Mouse (Mus musculus) brain, embryonic 18.5 days (tissue): ENCODE measurements around the gene Esr1.
"Not testable (repeated sequence)": the region's sequence is repeated elsewhere in the genome, so short reads cannot be mapped to it uniquely, and the experiment has no call there.

Experiments
- DNase-seq: peaks from one replicate; pipeline ENCODE4 v3.0.0-alpha.2; 2012; ENCODE audit warnings: low read depth, low spot score

The Esr1 gene

DNA sequence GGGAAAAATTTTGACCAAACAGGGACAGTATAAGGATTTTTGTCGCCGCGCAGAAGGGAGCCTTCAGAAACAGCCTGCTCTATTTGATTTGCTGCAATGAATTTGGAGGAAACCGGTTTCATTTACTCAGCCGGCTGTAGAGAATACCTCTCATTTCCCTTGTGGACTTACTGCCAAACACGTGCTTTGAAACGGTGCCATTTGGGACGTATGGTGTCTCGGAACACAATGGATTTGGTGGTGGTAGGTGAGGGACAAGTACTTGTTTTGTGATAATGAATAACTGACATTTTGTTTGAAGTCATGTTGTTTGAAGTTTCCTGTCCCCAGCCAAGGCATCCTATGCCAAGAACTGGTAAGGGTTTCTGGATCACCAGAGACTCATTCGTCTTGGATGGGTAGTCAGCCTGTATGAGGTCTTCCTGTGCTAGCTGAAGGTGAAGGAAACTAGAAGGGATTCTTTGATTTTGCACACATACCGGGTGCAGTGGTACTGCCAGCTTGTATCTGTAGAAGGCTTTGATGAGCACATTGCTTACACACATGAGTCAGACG, 72.4 kb downstream of the Esr1 start:
- DNase-seq: no peak

DNA sequence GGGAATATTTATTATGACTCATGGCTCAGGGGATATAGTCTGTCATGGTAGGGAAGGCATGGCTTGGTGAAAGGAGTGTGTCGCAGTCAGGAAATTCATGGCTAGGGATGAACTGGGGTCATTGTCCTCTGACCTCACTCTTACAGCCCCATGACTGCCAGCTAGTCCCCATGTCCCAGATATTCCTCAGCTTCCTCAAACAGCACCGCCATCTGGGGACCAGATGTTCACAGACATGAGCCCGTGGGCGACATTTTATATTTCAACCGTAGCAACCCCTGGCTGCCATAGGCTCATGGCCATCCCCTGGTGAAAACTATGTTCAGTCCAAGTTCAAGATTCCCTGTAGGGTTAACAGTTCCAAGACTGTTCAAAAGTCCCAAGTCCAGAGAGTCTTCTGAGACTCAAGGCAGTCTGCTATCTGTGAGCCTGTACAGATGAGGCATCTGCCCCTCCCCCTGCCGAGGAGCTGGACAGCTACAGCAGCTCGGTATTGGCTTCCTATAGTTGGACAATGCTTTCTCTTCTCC, 83.0 kb downstream of the Esr1 start:
- DNase-seq: no peak

DNA sequence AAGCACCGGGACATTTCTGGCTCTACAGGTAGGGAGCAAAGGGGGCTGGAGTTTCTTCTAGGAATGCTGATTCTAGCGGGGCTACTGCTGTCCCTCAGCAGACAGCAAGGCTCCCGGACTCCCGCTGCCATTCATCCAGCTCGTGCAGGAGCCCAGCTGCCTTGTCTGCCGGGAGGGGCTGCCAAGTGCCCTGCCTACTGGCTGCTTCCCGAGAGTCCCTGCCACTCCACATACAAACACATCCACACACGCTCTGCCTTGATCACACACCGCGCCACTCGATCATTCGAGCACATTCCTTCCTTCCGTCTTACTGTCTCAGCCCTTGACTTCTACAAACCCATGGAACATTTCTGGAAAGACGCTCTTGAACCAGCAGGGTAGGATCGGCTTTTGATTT, 98.5 kb downstream of the Esr1 start:
- no peak for DNase-seq

DNA sequence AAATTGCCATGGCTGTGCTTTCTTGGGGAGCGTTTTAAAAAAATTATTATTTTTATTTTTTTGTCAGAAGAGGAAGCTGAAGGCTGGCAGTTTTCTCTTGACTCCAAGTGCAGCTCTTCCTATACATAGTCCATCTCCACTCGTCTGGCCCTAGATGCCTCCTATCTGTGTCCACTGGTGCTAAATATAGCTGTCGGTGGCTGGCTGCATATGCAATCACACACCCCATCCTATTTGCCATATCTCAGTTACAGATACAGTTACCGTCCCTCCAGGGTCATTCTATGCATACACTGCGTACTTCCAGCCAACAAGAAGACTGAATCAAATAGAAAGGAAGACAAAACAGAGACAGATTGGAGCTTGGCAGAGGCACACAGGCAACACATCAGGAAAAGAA, 100.0 kb downstream of the Esr1 start:
- no peak for DNase-seq

DNA sequence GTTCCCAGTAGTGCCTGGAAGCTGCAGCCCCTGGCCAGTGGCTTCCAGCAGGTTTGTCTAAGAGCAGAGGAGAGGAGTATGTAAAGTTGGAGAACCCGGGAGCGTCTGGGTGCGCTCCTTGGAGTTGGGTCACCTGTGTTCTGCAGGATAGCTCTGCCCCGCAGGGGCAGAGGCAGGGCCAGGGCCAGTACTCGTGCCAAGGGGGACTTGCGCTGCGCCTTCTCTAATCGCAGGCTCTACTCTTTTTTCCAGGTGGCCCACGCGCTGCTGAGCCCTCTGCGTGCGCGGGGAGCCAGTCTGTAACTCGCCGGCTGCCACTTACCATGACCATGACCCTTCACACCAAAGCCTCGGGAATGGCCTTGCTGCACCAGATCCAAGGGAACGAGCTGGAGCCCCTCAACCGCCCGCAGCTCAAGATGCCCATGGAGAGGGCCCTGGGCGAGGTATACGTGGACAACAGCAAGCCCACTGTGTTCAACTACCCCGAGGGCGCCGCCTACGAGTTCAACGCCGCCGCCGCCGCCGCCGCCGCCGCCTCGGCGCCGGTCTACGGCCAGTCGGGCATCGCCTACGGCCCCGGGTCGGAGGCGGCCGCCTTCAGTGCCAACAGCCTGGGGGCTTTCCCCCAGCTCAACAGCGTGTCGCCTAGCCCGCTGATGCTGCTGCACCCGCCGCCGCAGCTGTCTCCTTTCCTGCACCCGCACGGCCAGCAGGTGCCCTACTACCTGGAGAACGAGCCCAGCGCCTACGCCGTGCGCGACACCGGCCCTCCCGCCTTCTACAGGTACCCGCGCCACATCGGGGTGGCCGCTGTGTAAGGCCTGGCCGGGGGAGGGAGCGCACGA, 100.9 kb downstream of the Esr1 start:
- no peak for DNase-seq

DNA sequence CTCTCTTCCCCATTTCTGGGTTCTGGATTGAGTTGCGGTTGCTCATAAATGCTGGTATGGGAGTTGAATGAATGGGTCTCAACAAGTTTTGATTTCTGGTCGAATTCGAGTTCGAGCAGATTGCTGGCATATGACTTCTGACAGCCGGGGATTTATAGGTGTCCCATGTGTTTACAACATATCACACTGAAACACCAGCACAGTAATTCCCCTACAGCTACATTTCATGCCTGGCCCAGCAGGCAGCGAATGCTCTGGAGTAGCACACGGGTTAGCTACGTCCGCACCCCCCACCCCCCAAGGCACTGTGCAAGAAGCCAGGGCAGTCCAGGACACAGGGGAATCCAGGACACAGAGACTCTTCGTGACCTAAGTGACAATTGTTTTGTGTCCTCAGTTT, 102.0 kb downstream of the Esr1 start:
- no peak for DNase-seq

DNA sequence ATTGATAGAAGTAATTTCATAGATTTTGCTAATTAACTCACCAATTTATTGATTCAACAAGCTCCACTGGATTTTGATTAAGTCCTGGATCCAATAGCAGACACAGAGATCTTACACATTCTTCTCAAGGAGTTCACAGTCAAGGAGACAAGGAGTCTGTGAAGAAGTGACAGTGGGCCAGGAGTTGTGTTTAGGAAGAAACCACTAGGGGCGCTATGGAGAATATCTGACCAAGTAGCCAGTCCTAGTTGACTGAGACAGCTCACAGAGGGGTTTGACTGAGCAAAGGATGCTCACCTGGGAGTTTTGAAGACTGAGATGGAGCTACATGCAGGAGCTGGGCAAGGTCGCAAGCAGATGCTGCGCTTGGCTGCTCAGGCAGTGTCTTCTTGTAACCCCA, 113.5 kb downstream of the Esr1 start:
- no peak for DNase-seq

DNA sequence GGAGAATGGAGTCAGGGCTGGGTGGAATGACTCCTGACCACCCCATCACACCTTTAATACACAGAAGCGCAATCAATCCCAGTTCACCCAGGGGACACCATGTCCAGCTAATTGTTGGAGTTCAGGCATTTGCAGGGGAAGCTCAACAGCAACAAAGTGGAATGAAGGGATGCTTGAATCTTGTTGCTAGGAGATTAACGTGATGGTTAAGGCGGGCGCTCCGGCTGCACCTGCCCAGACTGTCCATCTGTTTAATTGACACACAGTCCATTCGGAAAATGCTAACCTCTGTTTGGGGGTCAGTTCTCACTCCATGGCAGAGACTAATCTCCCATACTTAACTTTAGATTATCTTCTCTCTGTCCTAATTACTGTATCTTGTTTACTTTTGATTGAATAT, 114.7 kb downstream of the Esr1 start:
- DNase-seq: no peak

DNA sequence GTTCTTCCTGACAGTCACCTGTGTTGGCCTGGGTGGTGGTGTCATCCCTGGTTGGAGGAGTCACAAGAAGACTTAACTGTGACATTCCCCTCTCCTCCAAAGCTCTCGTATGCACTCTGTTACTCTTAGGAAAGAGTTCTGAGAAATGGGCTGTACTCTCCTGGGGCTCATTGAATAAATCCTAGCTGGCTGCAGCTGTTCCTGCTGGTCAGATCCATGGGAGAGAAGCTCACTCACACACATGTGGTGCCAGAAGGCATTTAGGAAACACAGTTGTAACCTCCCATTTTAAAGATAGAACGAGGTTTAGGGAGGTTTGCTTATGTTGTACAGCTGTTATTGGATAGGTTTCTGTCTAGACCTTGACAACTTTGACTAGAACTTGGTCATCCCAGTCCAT, 120.9 kb downstream of the Esr1 start:
- no peak for DNase-seq

DNA sequence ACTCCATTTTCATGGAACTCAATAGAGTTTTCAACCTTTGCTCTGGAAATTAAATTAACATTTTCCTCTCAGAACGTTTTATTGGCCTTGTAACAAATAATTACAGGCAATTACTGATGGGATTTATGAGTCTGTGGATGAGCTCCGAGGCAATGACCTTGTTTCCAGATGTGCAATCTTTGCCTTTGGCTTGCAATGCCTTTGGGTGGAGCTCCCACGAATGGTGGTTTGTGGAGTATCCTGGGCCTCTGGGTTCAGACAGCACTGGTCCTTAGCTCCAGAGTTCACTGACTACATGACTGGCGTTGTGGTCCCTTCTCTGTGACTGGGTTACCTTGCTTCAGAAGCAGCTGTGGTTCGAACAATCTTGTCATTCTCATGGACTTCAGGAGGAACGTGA, 122.6 kb downstream of the Esr1 start:
- DNase-seq: no peak

DNA sequence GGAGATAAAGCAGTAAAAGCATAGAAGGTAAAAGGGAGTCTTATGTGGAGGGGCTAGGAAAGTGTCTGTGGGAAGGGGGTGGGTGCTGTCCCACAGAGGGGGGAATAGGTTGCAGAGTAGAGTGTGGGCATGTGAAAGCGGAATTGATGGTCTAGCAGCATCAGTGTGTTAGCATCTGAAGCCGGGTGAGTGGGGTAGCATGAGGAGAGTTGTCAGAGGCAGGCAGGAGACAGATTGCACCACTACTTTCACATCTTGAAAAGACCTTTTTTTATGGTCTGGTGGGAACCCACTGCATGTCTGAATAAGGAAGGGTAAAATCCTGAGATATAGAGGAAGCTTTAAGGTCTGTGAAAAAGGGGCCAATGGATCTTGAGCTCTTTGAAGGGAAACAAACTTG, 123.5 kb downstream of the Esr1 start:
- DNase-seq: no peak

DNA sequence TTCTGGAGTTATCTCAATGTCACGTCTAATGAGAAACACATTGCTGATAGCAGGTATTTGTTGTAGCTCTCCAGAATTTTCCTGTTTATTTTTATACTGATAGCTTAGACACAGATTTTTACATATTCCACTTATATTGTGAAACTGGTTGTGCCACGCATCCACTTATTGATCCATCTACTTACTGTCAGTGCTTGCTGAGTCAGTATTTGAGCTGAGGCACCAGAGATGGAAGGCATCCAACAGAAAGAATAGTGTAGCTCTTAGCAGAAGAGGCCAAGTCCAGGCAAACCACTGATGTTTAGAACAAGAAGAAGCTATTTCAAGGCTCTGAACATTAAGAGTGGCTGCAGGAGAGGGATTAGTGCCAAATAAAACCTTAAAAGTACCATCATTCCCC, 126.9 kb downstream of the Esr1 start:
- no peak for DNase-seq

DNA sequence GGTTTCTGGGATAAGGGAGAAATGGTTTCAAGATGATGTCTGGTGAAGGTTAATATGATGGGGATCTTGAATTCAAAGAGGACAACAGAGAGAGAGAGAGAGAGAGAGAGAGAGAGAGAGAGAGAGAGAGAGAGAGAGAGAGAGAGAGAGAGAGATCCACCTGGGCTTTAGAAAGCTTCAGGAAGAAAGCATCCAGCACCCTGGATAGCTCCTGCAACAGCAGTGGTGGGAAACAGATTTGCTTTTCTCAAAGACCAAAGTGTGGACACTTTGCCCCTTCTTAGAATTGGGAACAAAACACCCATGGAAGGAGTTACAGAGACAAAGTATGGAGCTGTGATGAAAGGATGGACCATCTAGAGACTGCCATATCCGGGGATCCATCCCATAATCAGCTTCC, 139.7 kb downstream of the Esr1 start:
- not testable (repeated sequence) for DNase-seq

DNA sequence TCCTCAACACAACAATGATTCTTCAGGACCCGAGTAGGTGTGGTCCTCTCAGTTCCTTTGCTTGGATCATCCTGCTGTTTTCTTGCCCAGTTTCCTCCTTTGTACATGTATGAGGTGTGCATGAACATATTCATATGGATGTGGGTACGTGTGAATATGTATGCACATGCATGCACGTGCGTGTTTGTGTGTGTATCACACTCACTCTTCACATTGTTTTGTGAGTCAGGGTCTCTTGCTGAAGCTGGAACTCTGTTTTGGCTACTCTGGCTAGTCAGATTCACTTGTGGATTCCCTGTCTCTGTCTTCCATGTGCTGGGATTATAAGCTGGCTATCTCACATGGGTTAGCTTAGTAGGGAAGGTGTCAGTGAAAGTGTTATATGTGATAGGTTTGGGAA, 141.6 kb downstream of the Esr1 start:
- no peak for DNase-seq

DNA sequence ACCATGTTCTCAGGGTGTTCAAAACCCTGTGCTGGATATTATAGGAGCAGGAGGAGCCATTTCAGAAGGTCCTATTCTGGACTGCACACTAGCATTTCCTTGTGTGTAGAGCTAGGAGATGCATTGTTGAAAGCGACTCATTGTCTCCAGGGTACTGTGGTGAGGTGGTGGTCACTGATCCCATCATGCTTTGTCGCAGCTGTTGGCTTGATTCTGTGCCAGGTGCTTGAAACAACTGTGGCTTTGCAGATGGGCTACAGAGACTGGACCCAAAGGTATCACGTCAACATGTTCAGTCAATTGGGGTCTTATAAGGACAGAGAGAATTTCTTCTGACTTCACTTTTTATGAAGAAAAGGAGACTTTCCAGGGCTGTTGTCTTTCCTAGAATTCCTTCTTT, 164.1 kb downstream of the Esr1 start:
- DNase-seq: no peak

DNA sequence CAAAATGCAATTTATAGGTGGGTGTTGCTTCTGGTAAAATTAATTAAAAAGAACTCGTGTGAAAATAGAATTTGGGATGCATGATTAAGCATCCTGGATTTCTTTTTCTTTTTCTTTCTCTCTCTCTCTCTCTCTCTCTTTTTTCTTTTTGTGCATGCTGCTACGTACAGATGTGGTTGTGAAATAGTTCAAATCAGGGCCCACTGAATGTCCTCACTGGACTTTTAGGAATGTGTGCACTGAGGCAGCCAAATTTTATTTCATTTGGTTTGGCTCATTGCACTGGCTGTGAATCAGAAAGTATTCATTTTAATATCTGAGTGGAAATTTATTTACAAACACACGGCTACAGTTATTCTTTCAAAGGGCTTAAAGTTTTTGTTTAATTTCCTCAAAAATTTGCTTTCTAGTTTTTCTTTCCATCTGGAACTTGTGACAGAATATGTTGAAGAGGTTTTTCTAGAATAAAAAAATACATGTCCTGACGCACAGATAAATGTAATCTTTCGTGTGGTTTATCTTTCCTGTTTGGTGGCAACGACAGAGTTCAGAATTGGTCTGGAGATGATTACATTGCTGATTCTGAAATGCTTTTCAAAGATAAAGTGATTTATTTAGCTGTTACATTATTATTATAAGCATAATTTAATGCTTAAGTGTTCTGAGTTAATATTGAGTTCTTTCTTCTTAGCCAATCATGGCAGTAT, 164.8 kb downstream of the Esr1 start:
- no peak for DNase-seq

DNA sequence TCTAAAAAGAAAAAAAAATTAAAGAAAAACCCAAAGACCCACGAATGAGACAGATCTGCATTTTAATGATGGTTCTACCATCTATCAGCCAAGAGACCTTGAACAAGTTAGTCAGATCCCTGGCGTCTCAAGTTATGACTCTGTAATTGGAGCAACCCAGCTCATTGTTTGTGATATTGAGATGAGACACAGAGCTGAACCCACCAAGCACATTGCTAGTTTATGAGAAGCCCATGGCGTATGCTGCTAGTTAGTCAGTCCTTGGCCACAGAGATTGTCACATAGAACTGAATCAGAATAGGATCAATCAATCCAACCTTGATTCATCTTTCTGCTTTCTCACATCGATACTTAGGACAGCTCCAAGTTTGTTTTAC, 165.3 kb downstream of the Esr1 start:
- DNase-seq: no peak

DNA sequence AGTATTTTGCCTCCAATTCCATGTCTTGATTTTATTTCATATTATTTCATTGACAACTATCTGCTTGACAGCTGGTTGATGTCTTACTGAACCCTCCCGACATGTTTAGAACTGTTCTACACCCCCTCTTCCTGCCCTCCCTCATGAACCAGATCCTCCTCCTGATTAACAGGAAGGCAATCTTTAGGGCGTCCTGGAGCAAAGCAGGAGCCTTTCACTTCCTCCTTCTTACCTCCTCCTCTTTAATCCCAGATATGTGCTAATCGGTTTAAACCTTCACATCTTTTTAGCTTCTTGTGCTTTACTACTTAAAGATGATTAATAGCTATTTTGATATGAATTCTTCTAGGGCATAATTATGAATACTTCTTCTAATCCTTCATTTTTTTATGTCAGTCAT, 166.6 kb downstream of the Esr1 start:
- DNase-seq: no peak

DNA sequence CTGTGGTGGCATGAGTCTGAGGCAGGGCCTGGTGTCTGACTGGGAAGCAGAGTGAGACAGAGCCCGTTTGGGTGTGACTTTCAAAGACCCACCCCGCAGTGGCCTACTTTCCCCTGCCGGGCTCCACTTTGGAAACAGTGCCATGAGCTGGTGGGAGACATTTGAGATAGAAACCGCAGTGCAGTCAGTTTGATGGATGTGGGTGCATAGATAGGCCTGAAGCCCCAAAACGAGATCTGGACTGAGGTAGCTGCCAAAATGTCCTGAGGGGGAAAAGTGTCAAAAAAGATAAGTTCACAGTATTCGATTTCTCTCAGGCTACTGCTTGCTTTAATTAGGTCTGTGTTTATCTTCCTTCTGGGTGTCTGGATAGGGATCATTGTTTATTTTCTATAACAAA, 169.5 kb downstream of the Esr1 start:
- DNase-seq: no peak

DNA sequence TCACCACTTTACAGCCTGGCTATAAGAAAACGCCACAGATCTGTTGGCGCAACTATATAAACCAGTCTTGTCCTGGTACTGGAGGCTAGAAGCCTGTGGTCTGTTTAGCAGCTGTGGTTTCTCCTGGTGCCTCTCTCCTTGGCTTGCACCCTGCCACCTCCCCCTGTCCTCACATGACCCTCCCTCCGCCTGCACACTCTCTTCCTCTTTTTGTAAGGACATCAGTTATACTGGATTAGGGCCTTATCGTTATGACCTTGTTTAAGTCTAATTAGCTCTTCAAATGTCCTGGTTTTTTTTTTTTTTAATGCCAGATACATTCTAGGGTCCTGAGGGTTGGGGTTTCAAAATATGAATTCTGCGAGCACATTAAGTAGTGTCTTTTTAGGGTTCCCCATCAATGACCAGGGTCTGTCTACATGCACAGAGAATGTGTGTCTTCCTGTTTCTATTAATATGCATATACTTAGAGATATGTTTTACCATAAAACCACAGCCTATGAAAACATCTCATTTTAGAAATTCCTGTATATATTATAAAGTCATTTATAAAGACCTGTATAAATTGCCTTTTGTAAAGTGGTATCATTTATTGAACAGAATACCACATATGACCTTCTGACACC, 175.7 kb downstream of the Esr1 start:
- no peak for DNase-seq

DNA sequence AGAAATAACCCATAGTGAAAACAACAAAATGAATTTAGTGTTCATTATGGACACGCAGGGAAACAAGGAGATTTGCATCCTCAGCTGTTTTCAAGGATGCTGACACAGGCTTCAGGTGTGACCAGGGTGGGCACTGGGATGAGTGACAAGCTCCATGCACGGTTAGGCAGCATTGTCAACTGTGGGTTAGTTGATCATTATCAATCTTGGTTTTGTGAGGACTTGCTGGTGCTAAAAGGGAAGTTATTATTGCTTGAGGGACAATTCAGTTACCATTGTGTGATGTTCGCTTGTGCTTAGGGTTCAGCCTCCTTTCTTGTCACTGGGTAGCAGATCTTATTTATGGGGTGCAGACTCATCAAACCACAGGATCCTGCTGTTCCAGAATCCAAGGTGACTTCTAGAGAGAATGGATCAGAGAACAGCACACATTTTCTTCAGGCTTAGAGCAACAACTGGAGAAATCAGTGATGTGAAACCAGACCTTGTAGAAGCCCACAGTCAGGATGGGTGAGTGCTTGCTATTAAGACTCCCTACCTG, 186.9 kb downstream of the Esr1 start:
- no peak for DNase-seq

DNA sequence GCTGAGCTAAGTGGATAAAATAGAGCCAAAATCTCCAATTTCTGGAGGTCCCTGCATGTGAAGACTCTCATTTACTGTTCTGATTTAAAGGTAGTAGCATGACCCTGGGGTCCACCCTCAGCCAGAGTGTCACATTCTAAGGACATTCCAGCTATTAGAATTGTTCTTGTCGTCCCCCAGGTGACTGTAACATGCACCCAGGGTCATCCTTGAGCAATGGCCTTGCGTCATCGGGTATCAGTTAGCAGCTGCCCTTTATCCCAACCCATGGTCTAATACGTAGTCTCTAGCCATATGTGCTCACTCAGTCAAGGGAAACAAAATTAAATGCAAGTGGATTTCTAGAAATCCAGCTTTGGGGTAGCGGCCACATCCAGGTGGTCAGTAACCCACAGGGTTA, 213.0 kb downstream of the Esr1 start:
- no peak for DNase-seq
